Mouse (Mus musculus): ENCODE results near the gene Fam45a.
"Not testable (repeated sequence)": the region's sequence is repeated elsewhere in the genome, so short reads cannot be mapped to it uniquely, and the experiment has no call there.

Gene Fam45a

GRCm38 (mm10) chr19:60845731-60846130, 34.3 kb downstream of the Fam45a start:
- no peak for DNase-seq

GRCm38 (mm10) chr19:60860868-60861700, 49.7 kb downstream of the Fam45a start, which contains the start of gene Sfxn4:
Gene Sfxn4, minus strand, starts transcription at chr19:60861479.
- DNase-seq = peak; percentile 93 to 95

DNA sequence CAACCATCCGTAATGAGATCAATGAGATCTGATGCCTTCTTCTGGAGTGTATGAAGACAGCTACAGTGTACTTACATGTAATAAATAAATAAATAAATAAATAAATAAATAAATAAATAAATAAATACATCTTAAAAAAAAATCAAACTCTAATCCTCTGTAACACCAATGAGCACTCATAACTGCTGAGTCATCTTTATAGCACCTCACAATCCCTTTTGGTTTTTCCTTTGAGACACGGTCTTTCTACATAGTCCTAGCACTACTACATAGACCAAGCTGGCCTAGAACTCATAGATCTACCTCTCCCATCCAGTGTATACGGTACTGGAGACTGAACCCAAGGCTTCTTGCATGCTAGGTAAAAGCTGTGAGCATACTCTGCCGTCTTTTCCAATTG, 54.8 kb downstream of the Fam45a start:
- not testable (repeated sequence) for DNase-seq

GRCm38 (mm10) chr19:60870489-60870888, 59.1 kb downstream of the Fam45a start:
- no peak for DNase-seq

- DNase-seq = no peak
Measured at GRCm38 (mm10) chr19:60871366-60871765, 60.0 kb downstream of the Fam45a start.

- DNase-seq = no peak
Measured at GRCm38 (mm10) chr19:60872272-60872671, 60.9 kb downstream of the Fam45a start.

GRCm38 (mm10) chr19:60873501-60873900, 62.1 kb downstream of the Fam45a start:
- DNase-seq = peak in 1 of 2 experiments; percentile 4

GRCm38 (mm10) chr19:60874064-60874694, 62.8 kb downstream of the Fam45a start, which contains the start of gene Prdx3:
Gene Prdx3, minus strand, starts transcription at chr19:60874556.
- DNase-seq = peak; percentile 98 to 99

- no peak for DNase-seq
Measured at GRCm38 (mm10) chr19:60883129-60883528, 71.7 kb downstream of the Fam45a start.
